Mouse (Mus musculus) CH12.LX (cell line): ENCODE measurements around the gene Acer3.

Source experiments
- CTCF ChIP-seq, 2 experiments: IDR thresholded peaks in 1 of 2; conservative IDR thresholded peaks in 1 of 2; 2 replicates each; pipeline ENCODE4 v1.5.1; 2011 to 2012; ENCODE audit warnings: low read depth in 2 of 2, low read length in 2 of 2, improper control_type of control experiment in 1 of 2, inconsistent platforms in 1 of 2, mild to moderate bottlenecking in 1 of 2, moderate library complexity in 1 of 2
- MXI1 ChIP-seq: IDR thresholded peaks from 2 replicates; pipeline ENCODE4 v1.6.1; 2011; ENCODE audit warnings: mild to moderate bottlenecking, low read depth, low read length, improper control_type of control experiment
- RCOR1 ChIP-seq: conservative IDR thresholded peaks from 2 replicates; pipeline ENCODE4 v1.6.1; 2012; ENCODE audit warnings: low read depth, mild to moderate bottlenecking, inconsistent platforms, low read length, improper control_type of control experiment
- SMC3 ChIP-seq: IDR thresholded peaks from 2 replicates; pipeline ENCODE4 v1.6.1; 2011; ENCODE audit warnings: low read depth, low read length, improper control_type of control experiment
- ZC3H11A ChIP-seq: IDR thresholded peaks from 2 replicates; pipeline ENCODE4 v1.6.1; 2012; ENCODE audit warnings: low read depth, mild to moderate bottlenecking, inconsistent platforms, low read length, improper control_type of control experiment
- ZNF384 ChIP-seq: IDR thresholded peaks from 2 replicates; pipeline ENCODE4 v1.6.1; 2012; ENCODE audit warnings: low read depth, low read length, improper control_type of control experiment, inconsistent platforms

DNA sequence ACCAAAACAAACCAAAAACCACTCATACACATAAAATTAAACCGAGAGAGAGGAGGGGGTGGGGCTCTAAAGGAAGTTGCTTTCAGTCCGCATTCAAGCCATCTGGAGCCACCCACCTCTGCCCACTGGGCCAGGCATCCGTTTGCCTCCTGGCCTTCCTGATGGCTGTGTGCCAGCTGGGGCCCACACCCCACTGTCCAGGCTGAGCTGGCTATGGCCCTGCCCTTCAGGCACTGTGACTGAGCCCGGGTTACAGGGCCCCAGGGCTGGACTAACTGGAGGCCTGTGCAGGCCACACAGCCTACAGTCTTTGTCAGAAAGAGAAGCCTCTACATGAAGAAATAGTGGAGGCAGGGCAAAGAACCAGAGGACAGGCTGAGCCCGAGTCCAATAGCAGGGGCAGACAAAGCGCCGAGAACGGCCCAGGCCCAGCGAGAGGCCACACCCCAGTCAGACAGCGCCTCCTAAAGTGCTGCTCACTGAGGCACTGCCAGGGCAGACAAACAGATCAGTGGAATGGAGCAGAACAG is 155.9 kb downstream of the Acer3 start:
- no peak for TF ChIP-seq SMC3
- no peak for TF ChIP-seq ZC3H11A
- no peak for TF ChIP-seq MXI1
- no peak for TF ChIP-seq CTCF (conservative IDR thresholded peaks at IDR 0.05 in 1 of 2, IDR thresholded peaks at IDR 0.05 in 1 of 2; ENCODE audit: low read depth in 2 of 2, low read length in 2 of 2)
- no peak for TF ChIP-seq RCOR1
- no peak for TF ChIP-seq ZNF384
